Mouse (Mus musculus): ENCODE data around the gene Hhipl1.
A peak's percentile ranks its signal among the peaks of the same experiment; 100 is the strongest.

Gene Hhipl1

DNA sequence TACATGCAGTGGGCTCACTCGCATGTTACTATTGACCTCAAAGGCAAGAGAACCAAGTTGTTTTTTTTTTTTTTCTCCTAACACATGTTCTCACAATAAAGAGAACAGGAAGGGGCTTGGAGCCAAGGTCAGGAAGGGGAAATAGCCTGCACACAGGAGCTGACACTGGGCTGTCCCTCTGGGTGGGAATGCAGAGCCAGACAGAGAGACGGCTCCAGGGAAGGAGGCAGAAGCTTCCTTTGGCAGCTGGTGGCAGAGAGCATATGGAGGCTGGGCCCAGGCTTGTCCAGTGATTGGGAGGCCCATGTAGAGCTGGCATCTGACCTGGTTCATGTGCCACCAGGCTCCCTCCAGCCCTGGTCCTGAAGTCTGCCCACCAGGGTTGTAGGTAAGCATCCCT is 61.8 kb downstream of the Hhipl1 start:
- DNase-seq = no peak

DNA sequence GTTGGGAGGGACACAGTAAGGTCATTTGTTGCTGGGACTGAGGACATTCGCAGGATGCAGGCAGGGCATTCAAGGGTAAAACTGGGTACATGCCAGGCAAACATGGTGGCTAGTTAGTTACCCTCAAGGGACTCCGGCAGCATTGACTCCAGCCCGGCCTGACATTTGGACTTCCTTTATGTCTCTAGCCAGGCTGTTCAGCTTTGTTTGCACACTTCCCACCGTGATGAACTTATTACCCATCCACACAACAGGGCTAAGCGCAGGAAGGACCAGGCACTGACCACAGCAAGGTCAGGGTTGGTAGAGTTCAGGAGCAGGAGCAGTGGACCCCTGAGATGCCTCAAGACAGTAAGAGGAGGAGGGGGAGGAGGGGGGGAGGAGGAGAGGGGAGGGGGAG is 62.9 kb downstream of the Hhipl1 start:
- DNase-seq = no peak

DNA sequence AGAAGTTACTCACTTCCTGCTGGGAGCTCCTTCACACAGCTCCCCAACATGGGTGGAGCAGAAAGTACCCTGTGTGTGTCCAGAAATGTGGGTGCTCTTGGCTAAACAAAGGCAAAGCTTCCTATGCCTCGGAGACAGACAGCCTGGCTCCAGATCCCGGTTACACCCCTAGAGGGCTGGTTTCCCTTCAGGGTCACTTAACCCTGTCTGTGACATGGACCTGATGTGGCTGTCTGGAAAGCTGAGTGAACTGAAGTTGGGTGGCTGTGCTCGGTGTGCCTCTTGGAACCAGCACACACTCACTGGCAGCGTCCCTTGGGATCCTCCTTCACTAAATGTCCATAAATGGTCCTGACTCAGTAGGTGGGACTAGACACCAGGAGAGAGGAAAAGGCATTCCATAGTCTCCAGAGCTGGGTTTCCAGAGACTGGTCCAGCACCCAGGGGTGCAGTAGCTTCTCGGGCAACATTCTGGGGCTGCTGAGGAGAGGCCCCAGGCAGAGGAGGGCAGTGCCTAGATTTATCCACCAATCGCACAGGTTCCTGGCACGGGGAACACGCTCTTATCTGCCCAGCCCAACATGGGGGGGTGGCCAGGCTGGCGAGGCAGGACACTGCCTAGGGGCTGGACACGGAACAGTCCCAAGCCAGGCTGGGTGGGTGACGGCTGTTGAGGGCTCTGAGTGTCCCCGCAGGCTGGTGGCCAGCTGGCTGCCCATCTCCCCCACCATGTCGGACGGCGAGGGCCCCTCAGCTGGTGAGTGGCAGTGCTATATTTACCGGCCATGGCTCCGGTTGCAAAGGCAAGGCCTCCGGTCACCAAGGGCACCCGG is 64.7 kb downstream of the Hhipl1 start, which contains the start of gene Eml1:
Eml1 (plus strand) TSS at position 362 of the 833 bp plus-strand sequence.
- no peak for DNase-seq

DNA sequence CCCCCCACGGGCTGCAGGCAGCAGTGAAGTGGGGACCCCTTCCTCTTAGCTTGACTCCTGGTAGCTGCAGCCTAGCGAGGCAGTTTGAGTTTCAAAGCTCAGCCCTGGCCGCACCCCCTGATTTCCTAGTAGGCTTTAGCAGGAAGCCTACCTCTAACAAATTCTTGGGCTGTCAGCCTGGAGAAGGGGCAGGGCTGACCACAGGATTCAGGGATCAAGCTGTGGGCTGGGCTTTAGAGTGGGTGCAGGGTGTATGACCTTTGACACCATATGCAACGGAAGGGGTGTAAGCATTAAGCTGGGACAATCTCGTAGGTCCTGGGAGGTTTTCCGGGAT is 65.3 kb downstream of the Hhipl1 start:
- no peak for DNase-seq

DNA sequence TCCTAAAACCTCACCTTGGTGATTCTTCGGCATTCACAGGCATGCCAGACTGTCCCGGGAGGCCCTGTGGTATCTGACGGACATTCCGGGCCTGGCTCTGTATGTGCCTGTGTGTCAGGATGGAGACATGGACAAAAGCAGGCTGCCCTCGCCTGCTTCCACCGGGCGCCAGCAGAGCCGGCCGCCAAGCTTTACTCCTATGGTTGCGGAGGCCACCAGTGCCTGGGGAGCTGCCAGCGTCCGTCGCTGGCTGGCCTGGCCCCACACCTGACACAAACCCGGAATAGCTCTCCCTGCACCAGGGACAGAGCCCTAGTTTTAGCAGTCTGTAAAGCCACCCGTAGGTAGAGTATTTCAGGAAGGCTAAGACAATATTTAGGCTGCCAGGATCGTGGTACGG is 66.2 kb downstream of the Hhipl1 start:
- DNase-seq = peak; percentile 71

DNA sequence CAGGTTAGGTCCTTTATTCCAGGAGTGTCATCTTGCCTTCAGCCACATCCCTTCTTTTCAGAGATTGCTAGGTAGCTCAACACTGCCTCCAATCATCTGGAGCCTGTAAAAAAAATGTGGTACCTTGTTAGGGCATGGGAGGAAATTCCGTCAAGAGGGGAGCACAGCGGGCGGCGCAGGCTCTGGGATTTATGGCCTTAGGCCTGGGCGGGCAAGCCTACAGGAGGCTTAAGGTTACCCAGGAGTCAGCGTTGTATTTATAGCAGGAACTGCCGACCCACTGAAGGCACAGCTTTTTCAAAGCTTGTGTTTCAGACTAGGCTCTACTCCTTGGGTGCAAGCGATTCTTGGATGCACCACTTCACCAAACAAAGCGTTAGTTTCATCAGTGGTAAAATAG is 67.5 kb downstream of the Hhipl1 start:
- no peak for DNase-seq

DNA sequence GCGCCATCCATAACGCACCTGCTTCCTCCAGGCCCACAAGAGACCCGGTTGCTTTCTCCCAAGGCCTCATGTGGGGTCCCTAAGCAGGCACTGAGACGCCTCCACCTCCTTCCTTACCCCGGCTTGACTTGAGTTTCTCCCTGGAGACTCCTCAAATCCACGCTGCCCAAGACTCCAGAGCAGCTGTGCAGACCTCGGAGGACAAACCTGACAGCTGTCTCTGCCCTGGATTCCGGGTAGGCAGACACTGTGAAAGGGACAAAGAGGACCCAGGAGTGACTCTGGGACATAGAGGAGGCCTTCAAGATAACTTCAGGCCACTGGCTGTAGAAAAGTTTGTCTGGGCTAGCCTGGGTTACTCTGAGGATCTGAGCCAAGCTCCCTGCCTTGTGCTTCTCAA is 68.6 kb downstream of the Hhipl1 start:
- no peak for DNase-seq

DNA sequence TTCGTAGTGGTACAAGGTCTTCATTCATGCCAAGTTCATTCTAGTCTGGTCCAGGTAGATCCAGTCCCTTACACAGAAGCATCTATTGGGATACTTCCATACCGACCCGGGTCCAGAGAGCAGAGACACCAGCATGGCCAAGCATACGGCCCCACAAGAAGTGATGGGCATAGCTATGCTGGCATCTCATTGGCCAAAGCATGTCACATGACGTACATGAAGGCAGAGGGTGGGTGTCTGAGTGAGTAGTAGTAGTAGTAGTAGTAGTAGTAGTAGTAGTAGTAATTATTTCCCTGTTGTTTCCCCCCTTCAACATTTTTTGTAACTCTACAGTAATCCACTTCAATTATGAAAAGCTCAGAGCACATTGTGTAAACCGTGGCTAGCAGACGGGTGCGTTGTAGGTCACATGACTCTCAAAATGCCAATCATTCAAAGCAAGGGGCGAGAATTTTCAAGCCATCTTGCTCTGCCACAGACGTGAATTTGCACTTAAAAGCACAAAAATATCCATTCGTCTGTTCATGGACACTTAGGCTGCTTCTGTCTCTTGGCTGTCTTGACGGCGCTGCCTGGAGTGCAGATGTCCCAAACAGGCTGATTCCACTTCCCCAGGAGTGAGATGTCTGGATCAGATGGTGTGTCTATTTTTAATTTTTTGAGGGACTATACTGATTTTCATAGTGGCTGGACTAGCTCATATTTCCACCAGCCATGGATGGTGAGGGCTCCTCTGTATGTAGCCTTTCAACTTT is 72.5 kb downstream of the Hhipl1 start:
- no peak for DNase-seq

All from cerebellum, adult 8-10 months (tissue).